10 mouse cellular contexts compared by ENCODE assay signal in the genomic region with DNA sequence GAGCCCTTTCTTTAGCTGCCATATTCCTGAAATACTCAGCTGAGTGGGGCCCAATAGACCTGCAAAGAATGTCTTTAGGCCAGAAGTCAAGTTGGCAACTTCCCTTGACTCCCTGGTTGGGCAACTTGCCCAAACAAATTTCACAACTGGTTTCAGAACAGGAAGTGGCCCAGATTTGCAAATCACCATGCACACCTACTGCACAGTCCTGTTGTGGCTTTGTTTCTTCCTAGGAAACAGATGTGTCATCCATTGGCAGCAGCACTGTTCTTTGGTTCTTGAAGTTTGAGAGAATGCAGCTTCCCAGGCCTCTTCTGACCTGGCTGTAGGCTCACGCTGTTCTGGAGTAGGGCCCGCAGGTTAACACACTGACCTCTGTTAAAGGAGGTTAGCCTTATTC. TPM values are rescaled to one million over a fixed set of nuclear protein-coding genes. Genes with fewer than 3 reads are reported as not detected.
DNase-seq lines count a peak whose midpoint lies in the region; ATAC-seq lines count a peak whose summit lies in the region.
"Had no signal": no experiment of that assay in that cellular context is flagged by ENCODE, and none has a peak within 500 bp of the region (broad histone marks: within the 10 kb centered on the region; RNA-seq: fewer than 3 reads in every experiment).

No protein-coding gene starts in this region.

- peak; percentile 48 to 87 for DNase-seq in adrenal gland, adult (ENCODE audit: inconsistent age in 2 of 2, low spot score in 1 of 2)
- no peak for DNase-seq in adrenal gland, postnatal 25 days
- peak; percentile 64 to 72 for DNase-seq in B cell, adult 2 months
- DNase-seq in heart, postnatal 36 days = peak; percentile 38 to 45
- peak; percentile 66 to 84 for DNase-seq in lung, postnatal 4 days
- DNase-seq in right cerebral cortex, adult 2 months (ENCODE audit: low spot score in 2 of 2) = no peak
- no peak for DNase-seq in forebrain, embryonic 11.5 days (ENCODE audit: low spot score)

- H3K36me3 ChIP-seq in forebrain, embryonic 11.5 days (ENCODE audit: control insufficient read depth, insufficient read depth, low read length) = no peaks in the 10 kb centered on the region
- no peaks in the 10 kb centered on the region for H3K36me3 ChIP-seq in hindbrain, embryonic 16.5 days (ENCODE audit: control insufficient read depth, insufficient read depth, low read length)
- H3K36me3 ChIP-seq: limb, embryonic 13.5 days had no signal

- H3K4me3 ChIP-seq in forebrain, embryonic 11.5 days (ENCODE audit: low read depth, low read length) = no peak overlapping the region
- H3K4me3 ChIP-seq in hindbrain, embryonic 16.5 days (ENCODE audit: low read length) = no peak overlapping the region
- H3K4me3 ChIP-seq: heart, adult 2 months; limb, embryonic 13.5 days had no signal

- 92% methylated on average over 2 of the region's 2 CpGs for WGBS in forebrain, embryonic 11.5 days
- WGBS in hindbrain, embryonic 16.5 days = 87% methylated on average over 2 of the region's 2 CpGs

- H3K9ac ChIP-seq in forebrain, embryonic 11.5 days (ENCODE audit: low read length) = no peak overlapping the region
- H3K9ac ChIP-seq in hindbrain, embryonic 16.5 days (ENCODE audit: low read depth, low read length) = no peak overlapping the region
- H3K9ac ChIP-seq: limb, embryonic 13.5 days had no signal

- no peak overlapping the region for H3K4me2 ChIP-seq in forebrain, embryonic 11.5 days (ENCODE audit: low read depth, low read length, severe bottlenecking)
- H3K4me2 ChIP-seq in hindbrain, embryonic 16.5 days (ENCODE audit: low read length) = no peak overlapping the region
- H3K4me2 ChIP-seq: limb, embryonic 13.5 days had no signal

- H3K27me3 ChIP-seq in forebrain, embryonic 11.5 days (ENCODE audit: control insufficient read depth, insufficient read depth, low read length) = no peaks in the 10 kb centered on the region
- H3K27me3 ChIP-seq in hindbrain, embryonic 16.5 days (replicated peaks; ENCODE audit: control insufficient read depth, insufficient read depth, low read length) = no peaks in the 10 kb centered on the region
- H3K27me3 ChIP-seq: limb, embryonic 13.5 days had no signal

- no peaks in the 10 kb centered on the region for H3K4me1 ChIP-seq in forebrain, embryonic 11.5 days (replicated peaks; ENCODE audit: control insufficient read depth, insufficient read depth, low read length)
- H3K4me1 ChIP-seq in hindbrain, embryonic 16.5 days (ENCODE audit: control insufficient read depth, insufficient read depth, low read depth, low read length) = no peaks in the 10 kb centered on the region
- H3K4me1 ChIP-seq: limb, embryonic 13.5 days had no signal

- H3K27ac ChIP-seq in forebrain, embryonic 11.5 days (ENCODE audit: low read depth, low read length) = no peak overlapping the region
- H3K27ac ChIP-seq in hindbrain, embryonic 16.5 days (ENCODE audit: low read depth, low read length) = no peak overlapping the region
- H3K27ac ChIP-seq: heart, adult 2 months; limb, embryonic 13.5 days had no signal

- no peak for ATAC-seq in forebrain, embryonic 11.5 days (replicated peaks; ENCODE audit: low FRiP score)
- no peak for ATAC-seq in hindbrain, embryonic 16.5 days

- intact Hi-C loops in heart, postnatal 36 days (cut with DNase I) = no loop called here

- H3K9me3 ChIP-seq in forebrain, embryonic 11.5 days (ENCODE audit: control insufficient read depth, low read length) = no peaks in the 10 kb centered on the region
- no peaks in the 10 kb centered on the region for H3K9me3 ChIP-seq in hindbrain, embryonic 16.5 days (ENCODE audit: control insufficient read depth, low read length)
- H3K9me3 ChIP-seq: limb, embryonic 13.5 days had no signal

RNA-seq across cellular contexts. Expression of a gene that starts 6.9 kb away (rescaled TPM):
- 31.5 and 35.7 TPM in 2 replicates for total RNA-seq in adrenal gland, postnatal 25 days (2021)
- total RNA-seq in heart, postnatal 36 days (2021) = 10 to 100 TPM; 40.0 to 47.7 TPM
- 17.1 and 18.9 TPM in 2 replicates for polyA plus RNA-seq in forebrain, embryonic 11.5 days (2014; fragmentation: Nextera tagmentation; extraction: Ambion mirVana)
- 40.9 and 42.3 TPM in 2 replicates for polyA plus RNA-seq in hindbrain, embryonic 16.5 days (2015; fragmentation: Nextera tagmentation; extraction: Ambion mirVana)

RNA-seq across cellular contexts. Expression of a gene that starts 15.2 kb away (rescaled TPM):
- total RNA-seq in adrenal gland, postnatal 25 days (2021) = 0.46 and 0.71 TPM in 2 replicates
- total RNA-seq in heart, postnatal 36 days (2021) = under 1 TPM in 1 of 2 experiments, not detected in 1; 0.50 TPM
- 3.4 and 3.5 TPM in 2 replicates for polyA plus RNA-seq in forebrain, embryonic 11.5 days (2014; fragmentation: Nextera tagmentation; extraction: Ambion mirVana)
- 15.4 and 19.3 TPM in 2 replicates for polyA plus RNA-seq in hindbrain, embryonic 16.5 days (2015; fragmentation: Nextera tagmentation; extraction: Ambion mirVana)
- total RNA-seq: heart, adult 2 months had no signal

Comparison
In these comparisons a context has a peak if more than half of its experiments do, and no peak if none do; other contexts are left out.
1. DNase-seq: peak in adrenal gland, adult (2 of 2), B cell, adult 2 months (2 of 2), heart, postnatal 36 days (2 of 2) and lung, postnatal 4 days (2 of 2); none in adrenal gland, postnatal 25 days (single experiment), right cerebral cortex, adult 2 months (0 of 2) and forebrain, embryonic 11.5 days (single experiment).